Mouse (Mus musculus): ENCODE measurements at regions not wholly inside any gene's neighbourhood (a gene's known extent, or its start where the extent isn't known, plus 50 kb on each side); places are given as distances from the start of the nearest gene placed in this dataset.

DNA sequence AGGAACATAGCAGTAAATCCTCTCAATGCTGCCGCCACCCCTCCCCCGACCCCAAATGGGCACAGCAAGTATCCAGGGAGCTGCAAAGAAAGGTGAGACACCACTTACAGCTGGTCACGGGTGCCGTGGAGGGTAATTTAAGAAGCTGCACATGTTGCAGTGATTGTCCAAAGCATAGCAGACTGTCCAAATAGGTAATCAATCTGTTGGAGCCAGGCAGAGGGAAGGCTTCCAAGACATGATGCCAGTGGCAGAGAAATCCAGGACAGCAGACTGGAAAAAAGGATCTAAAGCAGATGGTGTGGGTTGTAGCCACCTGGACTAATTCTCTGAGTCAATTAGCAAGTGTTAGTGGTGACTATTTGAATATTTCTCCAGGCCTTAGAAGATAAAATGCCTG is 506.6 kb downstream of the Basp1 start:
- no peaks in the 10 kb centered on the region for H3K36me3 ChIP-seq (ENCODE audit: control insufficient read depth, insufficient read depth)
- 45% methylated on average over 4 of the region's 4 CpGs for WGBS (ENCODE audit: insufficient replicate concordance)
- H3K4me1 ChIP-seq (ENCODE audit: control insufficient read depth, low read depth, low read length) = no peaks in the 10 kb centered on the region
- H3K9ac ChIP-seq (ENCODE audit: low read depth, low read length) = no peak overlapping the region
- no peaks in the 10 kb centered on the region for H3K27me3 ChIP-seq (ENCODE audit: control insufficient read depth, insufficient read depth, low read depth, low read length)
- no peak overlapping the region for H3K4me2 ChIP-seq (ENCODE audit: low read depth, low read length)
- no peaks in the 10 kb centered on the region for H3K9me3 ChIP-seq (replicated peaks; ENCODE audit: control insufficient read depth, low read length)
- no peak for ATAC-seq (ENCODE audit: low read depth)
- H3K4me3 ChIP-seq (ENCODE audit: low read depth, low read length) = no peak overlapping the region
- H3K27ac ChIP-seq (ENCODE audit: low read length) = no peak overlapping the region

- H3K4me3 ChIP-seq (ENCODE audit: low read depth, low read length) = no peak overlapping the region
- no peak for ATAC-seq (ENCODE audit: low read depth)
- no peak overlapping the region for H3K4me2 ChIP-seq (ENCODE audit: low read depth, low read length)
- 56% methylated on average over 1 of the region's 1 CpGs for WGBS (ENCODE audit: insufficient replicate concordance)
- no peaks in the 10 kb centered on the region for H3K36me3 ChIP-seq (ENCODE audit: control insufficient read depth, insufficient read depth)
- H3K9ac ChIP-seq (ENCODE audit: low read depth, low read length) = no peak overlapping the region
- no peaks in the 10 kb centered on the region for H3K4me1 ChIP-seq (ENCODE audit: control insufficient read depth, low read depth, low read length)
- no peaks in the 10 kb centered on the region for H3K9me3 ChIP-seq (replicated peaks; ENCODE audit: control insufficient read depth, low read length)
- H3K27me3 ChIP-seq (ENCODE audit: control insufficient read depth, insufficient read depth, low read depth, low read length) = no peaks in the 10 kb centered on the region
- H3K27ac ChIP-seq (ENCODE audit: low read length) = no peak overlapping the region
Measured at GRCm38 (mm10) chr15:24878846-24879245, 534.7 kb downstream of the Basp1 start.

DNA sequence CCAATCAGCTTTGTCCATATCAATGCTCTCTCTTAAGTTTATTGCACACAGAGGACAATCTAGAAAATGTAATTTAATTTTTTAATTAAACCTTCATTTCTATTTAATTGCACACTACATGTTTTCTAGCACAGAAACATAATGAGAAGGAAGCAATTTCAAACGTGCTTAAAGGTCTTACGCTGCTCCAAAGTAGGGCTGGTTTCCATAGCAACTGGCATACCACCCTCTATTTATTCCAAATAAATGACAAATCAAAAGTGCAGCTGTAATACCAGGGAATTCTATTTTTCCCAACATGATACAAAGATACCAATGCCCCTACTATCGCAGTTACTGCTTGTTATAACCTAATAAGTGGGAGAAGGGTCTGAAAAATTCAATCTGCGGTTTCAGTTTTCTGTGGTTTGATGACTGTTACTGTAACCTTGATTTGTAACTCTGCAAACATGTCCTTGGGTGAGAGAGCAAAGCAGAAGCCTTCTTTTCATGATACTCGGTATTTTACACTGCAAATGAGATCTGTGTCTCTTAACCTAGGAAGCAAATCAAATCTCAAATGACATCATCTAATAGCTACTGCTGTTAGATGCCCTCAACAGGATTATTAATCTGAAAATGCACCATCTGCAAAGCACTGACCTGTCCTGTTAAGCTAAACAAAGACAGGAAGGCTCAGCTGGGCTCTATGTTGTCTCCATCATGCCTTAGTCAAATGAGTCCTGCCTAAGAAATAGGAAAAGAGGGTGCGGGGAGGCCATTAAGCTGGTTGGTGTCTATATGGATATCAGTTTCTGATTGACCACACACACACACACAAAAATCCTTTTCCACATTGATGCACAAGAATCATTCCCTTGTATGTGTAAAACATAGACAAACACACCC is 535.6 kb downstream of the Basp1 start:
- Histone ChIP-seq H3K27me3 (ENCODE audit: control insufficient read depth, insufficient read depth, low read depth, low read length) (no peaks in the 10 kb centered on the region), H3K4me2 (ENCODE audit: low read depth, low read length) (no peak overlapping the region), H3K4me1 (ENCODE audit: control insufficient read depth, low read depth, low read length) (no peaks in the 10 kb centered on the region), H3K27ac (ENCODE audit: low read length) (no peak overlapping the region), H3K4me3 (ENCODE audit: low read depth, low read length) (no peak overlapping the region), H3K9ac (ENCODE audit: low read depth, low read length) (no peak overlapping the region), H3K36me3 (ENCODE audit: control insufficient read depth, insufficient read depth) (no peaks in the 10 kb centered on the region), H3K9me3 (replicated peaks; ENCODE audit: control insufficient read depth, low read length) (no peaks in the 10 kb centered on the region)
- WGBS (ENCODE audit: insufficient replicate concordance) = 51% methylated on average over 6 of the region's 6 CpGs
- ATAC-seq (ENCODE audit: low read depth) = no peak

DNA sequence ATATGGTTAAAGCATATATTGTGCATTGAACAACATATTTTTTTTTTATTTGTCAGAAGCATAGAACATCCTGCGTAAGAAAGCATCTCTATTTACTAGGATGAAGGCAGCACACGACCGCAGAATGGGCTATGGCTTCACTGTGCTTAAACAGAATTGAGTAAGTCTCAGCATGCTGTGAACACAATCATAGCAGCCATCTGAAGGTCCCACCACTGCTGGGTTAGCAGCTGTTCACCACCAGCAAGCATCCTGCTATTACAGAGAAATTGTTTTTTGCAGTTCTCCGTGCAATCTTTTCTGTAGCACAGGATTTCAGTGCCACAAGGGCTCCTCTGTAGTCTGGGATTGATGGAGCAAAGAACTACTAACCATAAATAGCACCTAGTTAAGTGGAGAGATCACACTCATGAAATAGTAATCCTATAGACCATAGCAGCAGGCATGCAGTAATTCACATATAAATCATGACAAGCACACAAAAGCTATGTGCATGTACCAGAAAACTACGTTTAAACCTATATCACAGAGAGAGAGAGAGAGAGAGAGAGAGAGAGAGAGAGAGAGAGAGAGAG is 537.3 kb downstream of the Basp1 start:
- H3K27me3 ChIP-seq (ENCODE audit: control insufficient read depth, insufficient read depth, low read depth, low read length) = no peaks in the 10 kb centered on the region
- no peak for ATAC-seq (ENCODE audit: low read depth)
- 60% methylated on average over 5 of the region's 5 CpGs for WGBS (ENCODE audit: insufficient replicate concordance)

GRCm38 (mm10) chr15:24840271-24840670 is 573.3 kb downstream of the Basp1 start:
- no peak overlapping the region for H3K4me3 ChIP-seq (ENCODE audit: low read depth, low read length)
- no peak overlapping the region for H3K4me2 ChIP-seq (ENCODE audit: low read depth, low read length)
- H3K27ac ChIP-seq (ENCODE audit: low read length) = no peak overlapping the region
- no peaks in the 10 kb centered on the region for H3K4me1 ChIP-seq (ENCODE audit: control insufficient read depth, low read depth, low read length)
- no peaks in the 10 kb centered on the region for H3K36me3 ChIP-seq (ENCODE audit: control insufficient read depth, insufficient read depth)
- ATAC-seq (ENCODE audit: low read depth) = no peak
- no peaks in the 10 kb centered on the region for H3K27me3 ChIP-seq (ENCODE audit: control insufficient read depth, insufficient read depth, low read depth, low read length)
- no peak overlapping the region for H3K9ac ChIP-seq (ENCODE audit: low read depth, low read length)
- no peaks in the 10 kb centered on the region for H3K9me3 ChIP-seq (replicated peaks; ENCODE audit: control insufficient read depth, low read length)
- 40% methylated on average over 2 of the region's 2 CpGs for WGBS (ENCODE audit: insufficient replicate concordance)

More for the DNA sequence above, 537.3 kb downstream of the Basp1 start:
- Histone ChIP-seq H3K4me2 (ENCODE audit: low read depth, low read length) (no peak overlapping the region), H3K4me1 (ENCODE audit: control insufficient read depth, low read depth, low read length) (no peaks in the 10 kb centered on the region), H3K9ac (ENCODE audit: low read depth, low read length) (no peak overlapping the region), H3K9me3 (replicated peaks; ENCODE audit: control insufficient read depth, low read length) (no peaks in the 10 kb centered on the region), H3K27ac (ENCODE audit: low read length) (no peak overlapping the region), H3K4me3 (ENCODE audit: low read depth, low read length) (no peak overlapping the region), H3K36me3 (ENCODE audit: control insufficient read depth, insufficient read depth) (no peaks in the 10 kb centered on the region)

- Histone ChIP-seq H3K9me3 (replicated peaks; ENCODE audit: control insufficient read depth, low read length) (no peaks in the 10 kb centered on the region), H3K4me1 (ENCODE audit: control insufficient read depth, low read depth, low read length) (no peaks in the 10 kb centered on the region), H3K4me2 (ENCODE audit: low read depth, low read length) (no peak overlapping the region), H3K27ac (ENCODE audit: low read length) (no peak overlapping the region), H3K4me3 (ENCODE audit: low read depth, low read length) (no peak overlapping the region), H3K27me3 (ENCODE audit: control insufficient read depth, insufficient read depth, low read depth, low read length) (no peaks in the 10 kb centered on the region), H3K36me3 (ENCODE audit: control insufficient read depth, insufficient read depth) (no peaks in the 10 kb centered on the region), H3K9ac (ENCODE audit: low read depth, low read length) (no peak overlapping the region)
- WGBS (ENCODE audit: insufficient replicate concordance) = 64% methylated on average over 7 of the region's 7 CpGs
- ATAC-seq (ENCODE audit: low read depth) = no peak
Measured at GRCm38 (mm10) chr15:24838390-24838789, 575.2 kb downstream of the Basp1 start.

- H3K4me3 ChIP-seq (ENCODE audit: low read depth, low read length) = no peak overlapping the region
- no peak overlapping the region for H3K4me2 ChIP-seq (ENCODE audit: low read depth, low read length)
- H3K4me1 ChIP-seq (ENCODE audit: control insufficient read depth, low read depth, low read length) = no peaks in the 10 kb centered on the region
- no peak overlapping the region for H3K9ac ChIP-seq (ENCODE audit: low read depth, low read length)
- 70% methylated on average over 1 of the region's 1 CpGs for WGBS (ENCODE audit: insufficient replicate concordance)
- no peaks in the 10 kb centered on the region for H3K36me3 ChIP-seq (ENCODE audit: control insufficient read depth, insufficient read depth)
- ATAC-seq (ENCODE audit: low read depth) = no peak
- H3K27ac ChIP-seq (ENCODE audit: low read length) = no peak overlapping the region
- no peaks in the 10 kb centered on the region for H3K9me3 ChIP-seq (replicated peaks; ENCODE audit: control insufficient read depth, low read length)
- H3K27me3 ChIP-seq (ENCODE audit: control insufficient read depth, insufficient read depth, low read depth, low read length) = no peaks in the 10 kb centered on the region
Measured at GRCm38 (mm10) chr15:24827881-24828280, 585.7 kb downstream of the Basp1 start.

- no peak for ATAC-seq (ENCODE audit: low read depth)
- Histone ChIP-seq H3K27me3 (ENCODE audit: control insufficient read depth, insufficient read depth, low read depth, low read length) (no peaks in the 10 kb centered on the region), H3K4me3 (ENCODE audit: low read depth, low read length) (no peak overlapping the region), H3K4me2 (ENCODE audit: low read depth, low read length) (no peak overlapping the region), H3K9me3 (replicated peaks; ENCODE audit: control insufficient read depth, low read length) (no peaks in the 10 kb centered on the region), H3K9ac (ENCODE audit: low read depth, low read length) (no peak overlapping the region), H3K4me1 (ENCODE audit: control insufficient read depth, low read depth, low read length) (no peaks in the 10 kb centered on the region), H3K36me3 (ENCODE audit: control insufficient read depth, insufficient read depth) (no peaks in the 10 kb centered on the region), H3K27ac (ENCODE audit: low read length) (no peak overlapping the region)
Measured at GRCm38 (mm10) chr15:24827259-24827658, 586.3 kb downstream of the Basp1 start.

GRCm38 (mm10) chr15:24796836-24797235 is 616.7 kb downstream of the Basp1 start:
- no peaks in the 10 kb centered on the region for H3K27me3 ChIP-seq (ENCODE audit: control insufficient read depth, insufficient read depth, low read depth, low read length)
- H3K4me1 ChIP-seq (ENCODE audit: control insufficient read depth, low read depth, low read length) = no peaks in the 10 kb centered on the region
- no peak overlapping the region for H3K9ac ChIP-seq (ENCODE audit: low read depth, low read length)
- H3K36me3 ChIP-seq (ENCODE audit: control insufficient read depth, insufficient read depth) = no peaks in the 10 kb centered on the region
- H3K4me2 ChIP-seq (ENCODE audit: low read depth, low read length) = no peak overlapping the region
- no peak overlapping the region for H3K27ac ChIP-seq (ENCODE audit: low read length)
- no peaks in the 10 kb centered on the region for H3K9me3 ChIP-seq (replicated peaks; ENCODE audit: control insufficient read depth, low read length)
- whole genome bisulfite sequencing (ENCODE audit: insufficient replicate concordance) = 52% methylated on average over 1 of the region's 1 CpGs
- no peak for ATAC-seq (ENCODE audit: low read depth)
- H3K4me3 ChIP-seq (ENCODE audit: low read depth, low read length) = no peak overlapping the region
